Mouse (Mus musculus): Measurements from ENCODE around the gene Tmem185a. TPM values are rescaled to one million over a fixed set of nuclear protein-coding genes. Genes with fewer than 3 reads are reported as not detected.
"Not testable (repeated sequence)": the region's sequence is repeated elsewhere in the genome, so short reads cannot be mapped to it uniquely, and the experiment has no call there.

Tmem185a gene
- 51.1 and 51.5 TPM in 2 replicates for polyA plus RNA-seq (2016; fragmentation: Nextera tagmentation; extraction: Ambion mirVana)

DNA sequence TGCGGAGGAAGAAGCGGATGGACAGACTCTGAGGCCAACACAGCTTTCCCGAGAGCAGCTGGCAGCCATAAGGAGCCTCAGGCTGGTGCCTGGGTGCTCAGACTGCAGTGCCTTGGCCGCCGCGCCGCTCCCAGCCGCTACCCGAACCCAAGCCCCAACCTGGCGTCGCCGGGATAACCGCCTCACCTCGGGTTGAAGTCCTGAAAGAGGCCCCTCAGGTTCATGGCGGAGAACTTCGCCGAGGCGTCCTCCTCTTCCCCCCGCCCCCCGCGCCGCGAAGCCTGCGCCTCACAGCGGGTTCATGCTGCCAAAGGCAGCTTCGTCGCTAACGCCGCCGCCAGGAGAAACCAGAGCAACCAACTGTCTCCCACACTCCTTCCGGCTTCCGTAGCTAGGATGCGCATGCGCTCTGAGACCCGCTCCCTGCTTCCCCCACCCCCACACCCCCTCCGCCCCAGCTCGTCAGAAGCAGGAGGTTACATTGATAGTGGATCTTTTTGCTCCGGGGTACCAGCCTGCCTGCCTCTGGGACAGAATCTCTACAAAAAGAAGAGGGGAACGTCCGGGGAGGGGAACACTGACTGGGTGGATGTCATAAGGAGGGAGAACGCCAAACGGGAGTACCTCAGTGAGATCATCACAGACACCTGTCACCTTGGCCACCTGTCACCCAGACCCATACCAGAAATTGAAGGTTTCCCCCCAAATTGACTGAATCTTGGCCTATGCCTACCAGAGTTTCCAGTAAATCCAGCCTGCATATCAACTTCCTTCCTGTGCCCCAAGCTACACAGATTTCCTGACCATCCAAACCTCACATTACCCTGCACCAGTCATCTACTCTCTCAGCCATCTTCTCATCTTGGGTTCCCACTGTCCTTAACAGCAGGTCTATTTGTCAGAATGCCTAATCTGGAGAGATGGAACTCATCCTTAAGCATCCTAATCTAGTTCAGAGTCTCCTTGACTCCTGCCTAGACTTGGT lies at the start of gene Tmem185a:
Tmem185a (minus strand) TSS at position 389 of the 985 bp plus-strand sequence.
- Histone ChIP-seq H3K27me3 (ENCODE audit: low read depth, poor library complexity, severe bottlenecking) (0 out of 2 replicates have a peak, but pooled peaks cover 5% of the 10 kb centered on the region), H3K4me3 (peak within 1 kb of the TSS; percentile 64), H3K36me3 (no peaks in the 10 kb centered on the region), H3K4me1 (peaks cover 8% of the 10 kb centered on the region; the same call in 1 of the 2 replicates), H3K27ac (replicated peaks) (peak within 1 kb of the TSS; percentile 86), H3K9me3 (replicated peaks) (no peaks in the 10 kb centered on the region)
- peak; percentile 83 for DNase-seq (ENCODE audit: low spot score)
- 12% methylated on average over 38 of the region's 42 CpGs for WGBS

DNA sequence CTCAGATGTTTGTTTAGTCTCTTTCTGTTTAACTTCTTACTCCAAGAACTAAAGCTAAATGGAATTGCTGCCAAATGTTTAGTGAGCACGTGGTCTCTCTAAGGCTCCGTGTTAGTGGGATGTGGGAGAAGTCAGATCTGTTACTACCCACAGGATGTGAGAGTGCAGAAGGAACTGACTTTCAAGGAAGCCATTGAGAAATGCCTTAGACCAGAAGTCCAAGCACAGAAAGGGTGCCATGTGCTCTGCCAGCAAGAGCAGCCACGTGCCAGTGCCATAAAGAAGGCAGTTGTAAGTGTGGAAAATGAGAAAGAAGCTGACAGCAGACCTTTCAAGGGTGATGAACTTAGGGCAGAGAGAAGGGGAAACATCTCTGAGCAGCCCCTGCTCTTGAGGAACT lies 37.4 kb upstream of the Tmem185a start:
- H3K27me3 ChIP-seq (ENCODE audit: low read depth, poor library complexity, severe bottlenecking); DNase-seq (ENCODE audit: low spot score); H3K36me3 ChIP-seq; H3K9me3 ChIP-seq (replicated peaks); H3K27ac ChIP-seq (replicated peaks); H3K4me1 ChIP-seq; H3K4me3 ChIP-seq: not testable (repeated sequence)
- 78% methylated on average over 3 of the region's 3 CpGs for WGBS

DNA sequence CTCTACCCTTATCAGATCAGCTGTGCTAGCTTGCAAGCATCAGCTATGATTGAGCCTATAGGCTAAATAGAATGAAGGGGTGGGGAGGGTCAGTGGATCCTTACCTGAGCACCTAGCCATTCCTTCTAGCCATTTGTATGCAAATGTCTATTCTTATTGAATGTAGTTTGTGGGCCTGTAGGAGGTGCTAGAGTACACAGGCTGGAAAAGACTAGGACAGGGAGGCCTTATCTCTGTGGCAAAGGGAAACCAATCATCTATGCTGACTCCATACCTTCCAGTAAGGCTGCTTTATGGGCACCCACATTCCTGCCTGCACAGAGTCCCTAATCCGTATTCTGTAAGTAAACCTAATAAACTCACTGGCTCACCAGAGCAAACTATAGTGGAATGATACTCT lies 10.3 kb upstream of the Tmem185a start:
- not testable (repeated sequence) for H3K4me1 ChIP-seq; H3K4me3 ChIP-seq; DNase-seq (ENCODE audit: low spot score); H3K27ac ChIP-seq (replicated peaks); H3K27me3 ChIP-seq (ENCODE audit: low read depth, poor library complexity, severe bottlenecking); H3K36me3 ChIP-seq; H3K9me3 ChIP-seq (replicated peaks)
- no CpG with 5 or more reads among the region's 1 CpGs for WGBS

DNA sequence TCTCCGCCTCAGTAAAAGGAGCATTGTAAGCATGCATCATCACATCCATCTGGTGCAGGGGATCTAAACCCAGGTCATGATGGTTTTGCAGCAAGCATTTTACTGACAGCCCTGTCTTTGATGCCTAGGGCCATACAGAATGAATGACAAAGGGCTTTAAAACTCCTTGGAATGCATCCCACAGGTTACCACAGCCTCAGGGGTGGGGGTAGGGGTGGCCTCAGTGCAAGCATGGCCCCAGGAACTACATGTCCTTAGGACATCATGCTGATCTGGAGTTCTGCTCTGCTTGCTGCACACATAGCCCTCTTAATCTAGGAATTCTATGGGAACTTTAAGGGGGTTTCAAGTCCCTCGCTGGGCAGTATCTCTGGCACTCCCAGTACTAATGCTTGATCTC lies 5.2 kb upstream of the Tmem185a start:
- Histone ChIP-seq H3K9me3 (replicated peaks) (no peaks in the 10 kb centered on the region), H3K36me3 (no peaks in the 10 kb centered on the region), H3K4me1 (no peaks in the 10 kb centered on the region), H3K27me3 (ENCODE audit: low read depth, poor library complexity, severe bottlenecking) (no peaks in the 10 kb centered on the region), H3K27ac (replicated peaks) (no peak overlapping the region), H3K4me3 (no peak overlapping the region)
- 54% methylated on average over 2 of the region's 2 CpGs for WGBS
- peak; percentile 11 for DNase-seq (ENCODE audit: low spot score)

DNA sequence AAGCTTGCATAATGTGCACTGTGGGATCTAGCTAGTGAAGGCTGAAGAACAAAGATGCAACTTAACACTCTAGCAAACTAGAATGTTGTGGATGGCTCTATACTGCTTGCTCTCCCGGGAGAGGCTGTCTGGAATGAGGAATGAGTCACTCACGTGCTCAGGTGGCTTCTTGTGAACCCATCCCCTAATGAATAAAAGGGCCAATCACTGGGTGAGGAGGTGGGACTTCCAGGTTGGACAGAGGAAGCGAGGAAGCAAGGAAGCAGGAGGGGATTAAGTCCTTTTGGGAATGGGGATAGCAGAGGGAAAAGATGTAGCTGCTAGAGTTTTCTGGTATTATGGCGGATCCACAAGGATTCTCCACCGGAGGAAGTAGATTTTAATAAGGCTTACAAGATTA lies 1.7 kb upstream of the Tmem185a start:
- Histone ChIP-seq H3K4me3 (no peak overlapping the region), H3K9me3 (replicated peaks) (no peaks in the 10 kb centered on the region), H3K27ac (replicated peaks) (no peak overlapping the region), H3K36me3 (no peaks in the 10 kb centered on the region), H3K4me1 (peaks cover 8% of the 10 kb centered on the region; the same call in 1 of the 2 replicates), H3K27me3 (ENCODE audit: low read depth, poor library complexity, severe bottlenecking) (0 out of 2 replicates have a peak, but pooled peaks cover 5% of the 10 kb centered on the region)
- no peak for DNase-seq (ENCODE audit: low spot score)
- WGBS, result 55% methylated on average over 5 of the region's 5 CpGs

DNA sequence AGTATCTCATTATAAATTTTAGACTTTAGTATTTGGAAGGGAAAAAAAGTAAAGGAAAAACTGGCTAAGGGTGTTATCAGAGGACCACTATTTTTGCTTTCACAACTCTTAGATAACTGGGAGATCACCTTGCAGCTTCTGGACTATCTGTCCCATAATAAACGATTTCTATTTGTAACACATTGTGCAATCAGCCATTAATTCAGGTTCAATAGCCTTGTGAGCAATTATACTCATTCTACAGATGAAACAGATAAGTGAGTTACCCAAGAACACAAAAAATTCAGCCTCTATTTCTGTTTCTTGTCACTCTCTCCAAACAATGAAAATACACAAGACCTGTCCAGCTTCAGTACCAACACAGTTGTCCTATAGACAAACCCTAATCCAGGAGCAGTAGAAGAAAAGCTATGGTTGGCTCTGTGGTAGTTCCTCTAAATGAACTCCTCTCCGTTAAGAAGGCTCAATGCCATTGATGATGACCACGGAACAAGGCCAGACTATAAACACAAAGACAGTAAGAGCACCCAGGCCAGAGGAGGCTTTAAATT lies 1.7 kb downstream of the Tmem185a start:
- peak overlapping the region; percentile 64 for H3K4me3 ChIP-seq
- no peak for DNase-seq (ENCODE audit: low spot score)
- H3K36me3 ChIP-seq, result no peaks in the 10 kb centered on the region
- peaks cover 8% of the 10 kb centered on the region; the same call in 1 of the 2 replicates for H3K4me1 ChIP-seq
- 81% methylated on average over 3 of the region's 3 CpGs for WGBS
- 0 out of 2 replicates have a peak, but pooled peaks cover 5% of the 10 kb centered on the region for H3K27me3 ChIP-seq (ENCODE audit: low read depth, poor library complexity, severe bottlenecking)
- no peaks in the 10 kb centered on the region for H3K9me3 ChIP-seq (replicated peaks)
- no peak overlapping the region for H3K27ac ChIP-seq (replicated peaks)

DNA sequence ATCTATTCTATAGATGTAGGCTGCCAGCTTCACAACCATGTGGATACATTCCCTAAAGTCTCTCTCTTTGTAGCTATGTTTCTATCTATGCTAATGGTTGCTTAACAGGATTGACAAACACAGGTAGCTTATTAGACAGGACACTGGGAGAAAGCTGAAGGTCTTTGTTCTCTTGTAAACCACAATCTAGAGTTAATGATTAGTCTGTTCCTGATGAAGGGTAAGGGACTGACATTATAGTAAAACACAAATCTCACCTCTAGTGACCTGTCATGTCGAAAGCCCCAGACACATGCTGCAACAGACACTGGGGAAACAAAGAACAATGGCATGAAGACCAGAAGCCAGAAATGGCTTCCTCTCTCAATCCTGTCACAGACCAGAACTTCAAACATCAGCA lies 10.1 kb downstream of the Tmem185a start:
- Histone ChIP-seq H3K27me3 (ENCODE audit: low read depth, poor library complexity, severe bottlenecking) (no peaks in the 10 kb centered on the region), H3K4me3 (no peak overlapping the region), H3K27ac (replicated peaks) (no peak overlapping the region), H3K36me3 (peaks cover 10% of the 10 kb centered on the region), H3K9me3 (replicated peaks) (no peaks in the 10 kb centered on the region), H3K4me1 (no peaks in the 10 kb centered on the region)
- no peak for DNase-seq (ENCODE audit: low spot score)
- WGBS, result 91% methylated on average over 1 of the region's 1 CpGs

DNA sequence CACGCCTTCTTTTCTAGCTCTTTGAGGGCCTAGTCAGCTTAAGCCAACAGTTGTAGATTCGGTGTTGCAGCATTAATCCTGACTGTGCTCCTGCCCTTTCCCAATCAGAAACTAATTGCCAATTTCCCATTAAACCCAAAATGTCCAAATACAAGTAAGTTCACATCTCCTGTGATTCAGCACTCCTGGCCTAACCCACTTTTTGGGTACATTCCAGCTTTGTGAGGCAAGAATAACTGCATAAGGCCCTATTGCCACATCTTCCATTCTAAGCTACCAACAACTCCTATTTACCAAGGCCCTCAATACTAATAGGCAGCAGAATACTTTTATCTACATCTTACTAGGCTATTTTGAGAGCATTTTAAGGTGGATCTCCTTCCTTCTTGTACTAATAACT lies 11.5 kb downstream of the Tmem185a start:
- no peak for DNase-seq (ENCODE audit: low spot score)
- Histone ChIP-seq H3K4me1 (no peaks in the 10 kb centered on the region), H3K27ac (replicated peaks) (no peak overlapping the region), H3K4me3 (no peak overlapping the region), H3K9me3 (replicated peaks) (no peaks in the 10 kb centered on the region), H3K27me3 (ENCODE audit: low read depth, poor library complexity, severe bottlenecking) (no peaks in the 10 kb centered on the region), H3K36me3 (peaks cover 23% of the 10 kb centered on the region)
- 89% methylated on average over 2 of the region's 2 CpGs for WGBS

DNA sequence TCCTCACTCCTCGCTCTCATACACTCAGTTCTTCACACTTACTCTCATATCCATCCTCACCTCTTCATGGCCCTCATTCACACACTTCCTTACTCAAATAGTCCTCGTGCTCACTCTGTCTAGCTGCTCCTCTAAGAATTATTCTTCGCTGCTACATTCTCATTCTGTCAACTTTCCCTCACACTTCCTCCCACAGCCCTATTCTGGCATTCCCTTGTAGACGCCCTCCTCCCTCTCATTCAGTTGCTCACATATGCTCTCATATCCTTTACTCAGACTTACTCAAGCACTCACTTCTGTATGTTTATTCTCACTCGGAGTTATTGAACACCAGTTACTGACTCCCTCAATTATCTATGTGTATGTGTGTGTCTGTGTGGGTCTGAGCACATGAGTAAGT lies 13.4 kb downstream of the Tmem185a start:
- Histone ChIP-seq H3K27me3 (ENCODE audit: low read depth, poor library complexity, severe bottlenecking) (no peaks in the 10 kb centered on the region), H3K9me3 (replicated peaks) (no peaks in the 10 kb centered on the region), H3K36me3 (peaks cover 32% of the 10 kb centered on the region), H3K4me1 (no peaks in the 10 kb centered on the region), H3K27ac (replicated peaks) (no peak overlapping the region), H3K4me3 (no peak overlapping the region)
- DNase-seq (ENCODE audit: low spot score), result no peak
- 87% methylated on average over 5 of the region's 5 CpGs for WGBS

DNA sequence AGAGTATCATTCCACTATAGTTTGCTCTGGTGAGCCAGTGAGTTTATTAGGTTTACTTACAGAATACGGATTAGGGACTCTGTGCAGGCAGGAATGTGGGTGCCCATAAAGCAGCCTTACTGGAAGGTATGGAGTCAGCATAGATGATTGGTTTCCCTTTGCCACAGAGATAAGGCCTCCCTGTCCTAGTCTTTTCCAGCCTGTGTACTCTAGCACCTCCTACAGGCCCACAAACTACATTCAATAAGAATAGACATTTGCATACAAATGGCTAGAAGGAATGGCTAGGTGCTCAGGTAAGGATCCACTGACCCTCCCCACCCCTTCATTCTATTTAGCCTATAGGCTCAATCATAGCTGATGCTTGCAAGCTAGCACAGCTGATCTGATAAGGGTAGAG lies 24.6 kb downstream of the Tmem185a start:
- not testable (repeated sequence) for DNase-seq (ENCODE audit: low spot score); H3K27me3 ChIP-seq (ENCODE audit: low read depth, poor library complexity, severe bottlenecking); H3K36me3 ChIP-seq; H3K9me3 ChIP-seq (replicated peaks); H3K27ac ChIP-seq (replicated peaks); H3K4me3 ChIP-seq; H3K4me1 ChIP-seq
- WGBS, result no CpG with 5 or more reads among the region's 1 CpGs

DNA sequence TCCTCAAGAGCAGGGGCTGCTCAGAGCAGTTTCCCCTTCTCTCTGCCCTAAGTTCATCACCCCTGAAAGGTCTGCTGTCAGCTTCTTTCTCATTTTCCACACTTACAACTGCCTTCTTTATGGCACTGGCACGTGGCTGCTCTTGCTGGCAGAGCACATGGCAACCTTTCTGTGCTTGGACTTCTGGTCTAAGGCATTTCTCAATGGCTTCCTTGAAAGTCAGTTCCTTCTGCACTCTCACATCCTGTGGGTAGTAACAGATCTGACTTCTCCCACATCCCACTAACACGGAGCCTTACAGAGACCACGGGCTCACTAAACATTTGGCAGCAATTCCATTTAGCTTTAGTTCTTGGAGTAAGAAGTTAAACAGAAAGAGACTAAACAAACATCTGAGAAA lies 51.5 kb downstream of the Tmem185a start:
- H3K4me1 ChIP-seq; H3K9me3 ChIP-seq (replicated peaks); H3K27me3 ChIP-seq (ENCODE audit: low read depth, poor library complexity, severe bottlenecking); H3K4me3 ChIP-seq; H3K27ac ChIP-seq (replicated peaks); DNase-seq (ENCODE audit: low spot score); H3K36me3 ChIP-seq: not testable (repeated sequence)
- 88% methylated on average over 3 of the region's 3 CpGs for WGBS
